Mouse (Mus musculus) heart, embryonic 11.5 days (tissue): ENCODE results near the gene Ccnq. TPM values are rescaled to one million over a fixed set of nuclear protein-coding genes. Genes with fewer than 3 reads are reported as not detected.

Experiments used
- ATAC-seq: fragments of 200-750 bp; cut with Nextera tagmentation; replicated peaks from 2 replicates; pipeline ENCODE4 v1.8.0; 2017; ENCODE audit warnings: moderate library complexity; ENCODE audit not compliant: insufficient number of reproducible peaks, low FRiP score, low TSS enrichment
- H3K27ac ChIP-seq: fragments of 300-500 bp; sonication (generic); 2 replicates; pipeline ENCODE4 v1.5.1; 2014; ENCODE audit warnings: mild to moderate bottlenecking, low read depth, low read length
- H3K27me3 ChIP-seq: fragments of 300-500 bp; sonication (generic); 2 replicates; pipeline ENCODE4 v1.6.1; 2014; ENCODE audit warnings: mild to moderate bottlenecking, low read length, mixed read lengths; ENCODE audit not compliant: control insufficient read depth, insufficient read depth
- H3K36me3 ChIP-seq: fragments of 300-500 bp; sonication (generic); 2 replicates; pipeline ENCODE4 v1.6.1; 2014; ENCODE audit warnings: mild to moderate bottlenecking, low read length, moderate library complexity, mixed read lengths; ENCODE audit not compliant: control insufficient read depth, insufficient read depth
- H3K4me1 ChIP-seq: fragments of 300-500 bp; sonication (generic); 2 replicates; pipeline ENCODE4 v1.6.1; 2014; ENCODE audit warnings: low read length; ENCODE audit not compliant: control insufficient read depth, insufficient read depth
- H3K4me2 ChIP-seq: fragments of 300-500 bp; sonication (generic); 2 replicates; pipeline ENCODE4 v1.6.1; 2014; ENCODE audit warnings: mild to moderate bottlenecking, moderate library complexity
- H3K4me3 ChIP-seq: fragments of 300-500 bp; sonication (generic); 2 replicates; pipeline ENCODE4 v1.5.1; 2014; ENCODE audit warnings: low read depth, low read length
- H3K9ac ChIP-seq: fragments of 300-500 bp; sonication (generic); 2 replicates; pipeline ENCODE4 v1.6.1; 2014; ENCODE audit warnings: mild to moderate bottlenecking, low read depth, low read length, moderate library complexity
- H3K9me3 ChIP-seq: fragments of 300-500 bp; sonication (generic); replicated peaks from 2 replicates; pipeline ENCODE4 v1.6.1; 2016; ENCODE audit warnings: low read length; ENCODE audit not compliant: control insufficient read depth
- WGBS: fragments of 180-500 bp; shearing (Covaris S2); extraction: QIAGEN DNeasy Blood & Tissue Kit; methylation state at CpG from one replicate; pipeline ENCODE4 v1.1.7; 2014; ENCODE audit not compliant: insufficient replicate concordance; 5-methylcytosine and 5-hydroxymethylcytosine counted together
- polyA plus RNA-seq: library from polyadenylated mRNA; unstranded; fragments of >200 nt; fragmentation: Nextera tagmentation; extraction: Ambion mirVana; gene quantifications from 2 replicates; pipeline ENCODE4 v1.2.1, GENCODE M21; 2014

Gene Ccnq
- polyA plus RNA-seq, 1 experiment from 2014 or later = 34.0 TPM

GRCm38 (mm10) chr11:78730902-78731301 is 20.6 kb downstream of the Ccnq start:
- Histone ChIP-seq H3K4me3 (no peak overlapping the region), H3K4me1 (no peaks in the 10 kb centered on the region), H3K9me3 (no peaks in the 10 kb centered on the region), H3K9ac (no peak overlapping the region), H3K36me3 (no peaks in the 10 kb centered on the region), H3K27ac (no peak overlapping the region), H3K27me3 (no peaks in the 10 kb centered on the region), H3K4me2 (no peak overlapping the region)
- ATAC-seq = no peak
- 14% methylated on average over 2 of the region's 2 CpGs for WGBS

- no peak for ATAC-seq
- 65% methylated on average over 4 of the region's 4 CpGs for WGBS
These were observed 23.5 kb downstream of the Ccnq start for GRCm38 (mm10) chr11:78728041-78728440.

GRCm38 (mm10) chr11:78726366-78726765 is 25.2 kb downstream of the Ccnq start:
- Histone ChIP-seq H3K27ac (no peak overlapping the region), H3K4me2 (no peak overlapping the region), H3K36me3 (no peaks in the 10 kb centered on the region), H3K9ac (no peak overlapping the region), H3K4me3 (no peak overlapping the region), H3K4me1 (no peaks in the 10 kb centered on the region), H3K27me3 (no peaks in the 10 kb centered on the region), H3K9me3 (no peaks in the 10 kb centered on the region)
- 68% methylated on average over 3 of the region's 3 CpGs for WGBS
- ATAC-seq = no peak

More at GRCm38 (mm10) chr11:78728041-78728440, 23.5 kb downstream of the Ccnq start:
- no peaks in the 10 kb centered on the region for H3K27me3 ChIP-seq
- H3K36me3 ChIP-seq = no peaks in the 10 kb centered on the region
- H3K4me3 ChIP-seq = no peak overlapping the region
- no peaks in the 10 kb centered on the region for H3K4me1 ChIP-seq
- no peak overlapping the region for H3K4me2 ChIP-seq
- no peak overlapping the region for H3K27ac ChIP-seq
- no peaks in the 10 kb centered on the region for H3K9me3 ChIP-seq
- H3K9ac ChIP-seq = no peak overlapping the region

GRCm38 (mm10) chr11:78724792-78725191 is 26.7 kb downstream of the Ccnq start:
- no peaks in the 10 kb centered on the region for H3K4me1 ChIP-seq
- no peak overlapping the region for H3K4me2 ChIP-seq
- no peaks in the 10 kb centered on the region for H3K27me3 ChIP-seq
- no peaks in the 10 kb centered on the region for H3K36me3 ChIP-seq
- H3K9ac ChIP-seq = no peak overlapping the region
- H3K27ac ChIP-seq = no peak overlapping the region
- H3K9me3 ChIP-seq = no peaks in the 10 kb centered on the region
- WGBS = 74% methylated on average over 1 of the region's 1 CpGs
- no peak overlapping the region for H3K4me3 ChIP-seq
- no peak for ATAC-seq

- WGBS = 73% methylated on average over 2 of the region's 2 CpGs
- no peak overlapping the region for H3K27ac ChIP-seq
These were observed 30.1 kb downstream of the Ccnq start for GRCm38 (mm10) chr11:78721419-78721818.

GRCm38 (mm10) chr11:78717655-78718054 is 33.9 kb downstream of the Ccnq start:
- WGBS = 63% methylated on average over 4 of the region's 4 CpGs
- no peak overlapping the region for H3K4me3 ChIP-seq
- no peaks in the 10 kb centered on the region for H3K9me3 ChIP-seq
- no peak overlapping the region for H3K27ac ChIP-seq
- H3K4me1 ChIP-seq = no peaks in the 10 kb centered on the region
- H3K36me3 ChIP-seq = no peaks in the 10 kb centered on the region
- H3K4me2 ChIP-seq = no peak overlapping the region
- H3K9ac ChIP-seq = no peak overlapping the region
- H3K27me3 ChIP-seq = no peaks in the 10 kb centered on the region
- ATAC-seq = no peak

More at GRCm38 (mm10) chr11:78721419-78721818, 30.1 kb downstream of the Ccnq start:
- Histone ChIP-seq H3K4me1 (no peaks in the 10 kb centered on the region), H3K4me2 (no peak overlapping the region), H3K9me3 (no peaks in the 10 kb centered on the region), H3K36me3 (no peaks in the 10 kb centered on the region), H3K9ac (no peak overlapping the region), H3K4me3 (no peak overlapping the region), H3K27me3 (no peaks in the 10 kb centered on the region)
- no peak for ATAC-seq

GRCm38 (mm10) chr11:78708642-78709041 is 42.9 kb downstream of the Ccnq start:
- Histone ChIP-seq H3K4me3 (no peak overlapping the region), H3K9me3 (no peaks in the 10 kb centered on the region), H3K36me3 (no peaks in the 10 kb centered on the region), H3K27ac (no peak overlapping the region), H3K9ac (no peak overlapping the region), H3K27me3 (no peaks in the 10 kb centered on the region), H3K4me1 (0 out of 2 replicates have a peak, but pooled peaks cover 4% of the 10 kb centered on the region), H3K4me2 (no peak overlapping the region)
- WGBS = 68% methylated on average over 2 of the region's 2 CpGs
- no peak for ATAC-seq

- Histone ChIP-seq H3K9ac (no peak overlapping the region), H3K27ac (no peak overlapping the region), H3K36me3 (no peaks in the 10 kb centered on the region), H3K4me1 (0 out of 2 replicates have a peak, but pooled peaks cover 4% of the 10 kb centered on the region), H3K4me3 (no peak overlapping the region), H3K27me3 (no peaks in the 10 kb centered on the region), H3K4me2 (no peak overlapping the region), H3K9me3 (no peaks in the 10 kb centered on the region)
- ATAC-seq = no peak
These were observed 45.5 kb downstream of the Ccnq start for GRCm38 (mm10) chr11:78706026-78706425.

- Histone ChIP-seq H3K36me3 (no peaks in the 10 kb centered on the region), H3K9me3 (no peaks in the 10 kb centered on the region), H3K27ac (no peak overlapping the region), H3K4me2 (no peak overlapping the region), H3K4me3 (no peak overlapping the region), H3K4me1 (0 out of 2 replicates have a peak, but pooled peaks cover 4% of the 10 kb centered on the region), H3K9ac (no peak overlapping the region), H3K27me3 (no peaks in the 10 kb centered on the region)
- ATAC-seq = no peak
- WGBS = 61% methylated on average over 5 of the region's 5 CpGs
These were observed 48.4 kb downstream of the Ccnq start for GRCm38 (mm10) chr11:78703085-78703484.
